Mouse (Mus musculus) liver, adult 2 months (tissue): ENCODE measurements around the gene Sp3.

ENCODE experiments used
- CTCF ChIP-seq: fragments of 200-500 bp; IDR thresholded peaks from 2 replicates; pipeline ENCODE4 v1.5.1; 2011; ENCODE audit warnings: low read depth, low read length, control low read depth
- POLR2A ChIP-seq: fragments of 200-500 bp; IDR thresholded peaks from 2 replicates; pipeline ENCODE4 v1.6.1; 2011; ENCODE audit warnings: low read length, control low read depth; ENCODE audit not compliant: insufficient read depth; ENCODE audit errors: extremely low read depth

DNA sequence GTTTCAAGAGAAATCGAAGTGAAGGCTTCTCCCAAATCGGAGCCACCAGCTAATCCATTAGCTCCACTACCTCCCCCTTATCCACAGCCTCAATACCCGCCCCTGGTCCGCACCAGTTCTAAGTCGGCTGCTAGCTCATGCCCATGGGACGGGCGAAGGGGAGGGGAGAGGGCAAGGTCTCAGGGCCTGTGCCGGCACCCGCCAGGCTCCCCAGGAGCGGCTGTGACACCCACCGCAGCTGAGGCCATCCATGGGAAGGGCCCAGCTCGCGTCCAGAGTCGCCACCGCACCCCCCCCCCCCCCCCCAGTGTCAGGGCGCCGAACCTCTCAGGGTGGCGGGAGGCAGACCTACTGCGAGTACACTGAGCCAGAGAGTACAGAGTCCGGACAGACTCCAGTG, 32.4 kb upstream of the Sp3 start:
- TF ChIP-seq POLR2A = no peak
- no peak for TF ChIP-seq CTCF
